Mouse (Mus musculus) E14TG2a.4 (cell line): ENCODE results near the gene Foxc2.

Experiments
- H3K27me3 ChIP-seq: 2 replicates; pipeline ENCODE4 v1.6.1; 2014; ENCODE audit warnings: low read length, control low read depth; ENCODE audit not compliant: insufficient read depth
- H3K36me3 ChIP-seq: 2 replicates; pipeline ENCODE4 v1.6.1; 2014; ENCODE audit warnings: low read length, control low read depth; ENCODE audit not compliant: insufficient read depth
- H3K4me1 ChIP-seq: replicated peaks from 2 replicates; pipeline ENCODE4 v1.6.1; 2014; ENCODE audit warnings: low read depth, low read length, control low read depth
- H3K4me3 ChIP-seq: replicated peaks from 2 replicates; pipeline ENCODE4 v1.5.1; 2014; ENCODE audit warnings: mild to moderate bottlenecking, low read length
- H3K9me3 ChIP-seq: 2 replicates; pipeline ENCODE4 v1.6.1; 2014; ENCODE audit warnings: low read length, control low read depth
- CTCF ChIP-seq: conservative IDR thresholded peaks from 2 replicates; pipeline ENCODE4 v1.5.1; 2014; ENCODE audit warnings: low read length
- NANOG ChIP-seq: IDR thresholded peaks from 2 replicates; pipeline ENCODE4 v1.6.1; 2014; ENCODE audit warnings: borderline replicate concordance, low read length, mixed read lengths
- POU5F1 ChIP-seq: IDR thresholded peaks from 2 replicates; pipeline ENCODE4 v1.6.1; 2014; ENCODE audit warnings: low read length, borderline replicate concordance

Foxc2 gene

GRCm38 (mm10) chr8:121115948-121116347, at the start of gene Foxc2:
Gene Foxc2 (plus strand): TSS chr8:121116171.
- TF ChIP-seq NANOG (no peak), POU5F1 (no peak), CTCF (no peak)
- H3K27me3 ChIP-seq, result peaks cover 94% of the 10 kb centered on the region
- peak within 1 kb of the TSS; percentile 82 for H3K4me3 ChIP-seq
- H3K4me1 ChIP-seq, result peaks cover 25% of the 10 kb centered on the region
- no peaks in the 10 kb centered on the region for H3K9me3 ChIP-seq
- no peaks in the 10 kb centered on the region for H3K36me3 ChIP-seq

- peaks cover 84% of the 10 kb centered on the region for H3K27me3 ChIP-seq
- H3K4me3 ChIP-seq, result no peak overlapping the region
- no peaks in the 10 kb centered on the region for H3K36me3 ChIP-seq
- TF ChIP-seq CTCF (no peak), POU5F1 (no peak), NANOG (no peak)
- H3K4me1 ChIP-seq, result peaks cover 27% of the 10 kb centered on the region
- no peaks in the 10 kb centered on the region for H3K9me3 ChIP-seq
These were observed 44.5 kb upstream of the Foxc2 start for GRCm38 (mm10) chr8:121071454-121071853.

- peaks cover 27% of the 10 kb centered on the region for H3K4me1 ChIP-seq
- H3K9me3 ChIP-seq, result no peaks in the 10 kb centered on the region
- no peaks in the 10 kb centered on the region for H3K36me3 ChIP-seq
- no peak overlapping the region for H3K4me3 ChIP-seq
- H3K27me3 ChIP-seq, result peaks cover 91% of the 10 kb centered on the region
- TF ChIP-seq CTCF (no peak), NANOG (no peak), POU5F1 (no peak)
These were observed 43.4 kb upstream of the Foxc2 start for GRCm38 (mm10) chr8:121072406-121073130.

GRCm38 (mm10) chr8:121073174-121074107, 42.5 kb upstream of the Foxc2 start:
- H3K36me3 ChIP-seq, result no peaks in the 10 kb centered on the region
- peaks cover 25% of the 10 kb centered on the region for H3K4me1 ChIP-seq
- H3K4me3 ChIP-seq, result peak overlapping the region; percentile 51
- no peak for TF ChIP-seq POU5F1
- TF ChIP-seq CTCF, result no peak
- TF ChIP-seq NANOG, result no peak
- no peaks in the 10 kb centered on the region for H3K9me3 ChIP-seq
- peaks cover 96% of the 10 kb centered on the region for H3K27me3 ChIP-seq

- TF ChIP-seq CTCF (no peak), NANOG (no peak), POU5F1 (no peak)
- H3K36me3 ChIP-seq, result no peaks in the 10 kb centered on the region
- peak overlapping the region; percentile 51 for H3K4me3 ChIP-seq
- H3K27me3 ChIP-seq, result peaks cover 96% of the 10 kb centered on the region
- H3K4me1 ChIP-seq, result peaks cover 25% of the 10 kb centered on the region
- H3K9me3 ChIP-seq, result no peaks in the 10 kb centered on the region
These were observed 41.7 kb upstream of the Foxc2 start for GRCm38 (mm10) chr8:121074108-121074847.

- Histone ChIP-seq H3K4me3 (no peak overlapping the region), H3K4me1 (peaks cover 25% of the 10 kb centered on the region), H3K9me3 (no peaks in the 10 kb centered on the region), H3K27me3 (peaks cover 97% of the 10 kb centered on the region), H3K36me3 (no peaks in the 10 kb centered on the region)
- TF ChIP-seq NANOG, result no peak
- no peak for TF ChIP-seq CTCF
- TF ChIP-seq POU5F1, result no peak
These were observed 41.2 kb upstream of the Foxc2 start for GRCm38 (mm10) chr8:121074848-121075145.

- Histone ChIP-seq H3K4me3 (no peak overlapping the region), H3K36me3 (no peaks in the 10 kb centered on the region)
- TF ChIP-seq NANOG (no peak), POU5F1 (no peak), CTCF (no peak)
These were observed 40.0 kb upstream of the Foxc2 start for GRCm38 (mm10) chr8:121075936-121076335.

GRCm38 (mm10) chr8:121076555-121076954, 39.4 kb upstream of the Foxc2 start:
- no peaks in the 10 kb centered on the region for H3K36me3 ChIP-seq
- TF ChIP-seq CTCF, result no peak
- TF ChIP-seq POU5F1, result no peak
- no peak for TF ChIP-seq NANOG
- peaks cover 97% of the 10 kb centered on the region for H3K27me3 ChIP-seq
- H3K4me1 ChIP-seq, result peaks cover 36% of the 10 kb centered on the region
- no peak overlapping the region for H3K4me3 ChIP-seq
- no peaks in the 10 kb centered on the region for H3K9me3 ChIP-seq

More at GRCm38 (mm10) chr8:121075936-121076335, 40.0 kb upstream of the Foxc2 start:
- H3K27me3 ChIP-seq, result peaks cover 97% of the 10 kb centered on the region
- peaks cover 35% of the 10 kb centered on the region for H3K4me1 ChIP-seq
- no peaks in the 10 kb centered on the region for H3K9me3 ChIP-seq

GRCm38 (mm10) chr8:121078721-121079120, 37.2 kb upstream of the Foxc2 start:
- Histone ChIP-seq H3K36me3 (no peaks in the 10 kb centered on the region), H3K4me3 (no peak overlapping the region)
- no peak for TF ChIP-seq CTCF
- no peak for TF ChIP-seq POU5F1

More at GRCm38 (mm10) chr8:121078721-121079120, 37.2 kb upstream of the Foxc2 start:
- H3K27me3 ChIP-seq, result peaks cover 99% of the 10 kb centered on the region
- H3K4me1 ChIP-seq, result peaks cover 41% of the 10 kb centered on the region
- H3K9me3 ChIP-seq, result no peaks in the 10 kb centered on the region
